Mouse (Mus musculus) lung, adult 2 months (tissue): ENCODE results near the gene Gsk3a.

Experiments used
- CTCF ChIP-seq: fragments of 200-500 bp; IDR thresholded peaks from 2 replicates; pipeline ENCODE4 v1.5.1; 2011; ENCODE audit warnings: mild to moderate bottlenecking, low read length, control low read depth; ENCODE audit not compliant: insufficient read depth
- POLR2A ChIP-seq: fragments of 200-500 bp; IDR thresholded peaks from 2 replicates; pipeline ENCODE4 v1.6.1; 2011; ENCODE audit warnings: low read depth, mild to moderate bottlenecking, control low read depth, low read length, borderline replicate concordance; ENCODE audit errors: extremely low read depth

GRCm38 (mm10) chr7:25192110-25192509 lies 45.5 kb downstream of the Gsk3a start:
- no peak for TF ChIP-seq CTCF
- TF ChIP-seq POLR2A: no peak
